Mouse (Mus musculus) lung, postnatal 0 days (tissue): ENCODE measurements around the gene Asphd1. TPM values are rescaled to one million over a fixed set of nuclear protein-coding genes. Genes with fewer than 3 reads are reported as not detected.

Experiments used
- ATAC-seq: fragments of 200-750 bp; cut with Nextera tagmentation; 2 replicates; pipeline ENCODE4 v1.8.0; 2017; ENCODE audit warnings: moderate library complexity
- DNase-seq: peaks from one replicate; pipeline ENCODE4 v3.0.0-alpha.2; 2016; ENCODE audit warnings: low spot score
- H3K27ac ChIP-seq: fragments of 300-500 bp; sonication (generic); 2 replicates; pipeline ENCODE4 v1.5.1; 2014; ENCODE audit warnings: antibody characterized with exemption, mild to moderate bottlenecking, low read length, mixed read lengths
- H3K27me3 ChIP-seq: fragments of 300-500 bp; sonication (generic); replicated peaks from 2 replicates; pipeline ENCODE4 v1.6.1; 2014; ENCODE audit warnings: low read length, mixed read lengths; ENCODE audit not compliant: insufficient read depth
- H3K36me3 ChIP-seq: fragments of 300-500 bp; sonication (generic); 2 replicates; pipeline ENCODE4 v1.6.1; 2014; ENCODE audit warnings: low read length, mixed read lengths; ENCODE audit not compliant: insufficient read depth
- H3K4me1 ChIP-seq: fragments of 300-500 bp; sonication (generic); 2 replicates; pipeline ENCODE4 v1.6.1; 2014; ENCODE audit warnings: antibody characterized with exemption, low read depth, low read length, mixed read lengths; ENCODE audit not compliant: insufficient read depth
- H3K4me2 ChIP-seq: fragments of 300-500 bp; sonication (generic); replicated peaks from 2 replicates; pipeline ENCODE4 v1.6.1; 2014; ENCODE audit warnings: low read depth, mild to moderate bottlenecking, low read length, moderate library complexity, mixed read lengths
- H3K4me3 ChIP-seq: fragments of 300-500 bp; sonication (generic); 2 replicates; pipeline ENCODE4 v1.5.1; 2014; ENCODE audit warnings: low read depth, low read length
- H3K9ac ChIP-seq: fragments of 300-500 bp; sonication (generic); replicated peaks from 2 replicates; pipeline ENCODE4 v1.6.1; 2014; ENCODE audit warnings: low read depth, mild to moderate bottlenecking
- H3K9me3 ChIP-seq: fragments of 300-500 bp; sonication (generic); 2 replicates; pipeline ENCODE4 v1.6.1; 2016; ENCODE audit warnings: low read length, mixed read lengths
- CTCF ChIP-seq: IDR thresholded peaks from 2 replicates; pipeline ENCODE4 v1.5.1; 2016; ENCODE audit warnings: antibody characterized with exemption, mild to moderate bottlenecking
- EP300 ChIP-seq: IDR thresholded peaks from 2 replicates; pipeline ENCODE4 v1.6.1; 2016; ENCODE audit warnings: antibody characterized with exemption, mild to moderate bottlenecking, control low read depth
- WGBS: fragments of 180-500 bp; shearing (Covaris S2); extraction: QIAGEN DNeasy Blood & Tissue Kit; methylation state at CpG from one replicate; pipeline ENCODE4 v1.1.7; 2014; 5-methylcytosine and 5-hydroxymethylcytosine counted together
- polyA plus RNA-seq: library from polyadenylated mRNA; unstranded; fragments of >200 nt; fragmentation: Nextera tagmentation; extraction: Ambion mirVana; gene quantifications from 2 replicates; pipeline ENCODE4 v1.2.1, GENCODE M21; 2015

Asphd1 gene
- polyA plus RNA-seq, 1 experiment from 2014 or later, result not detected

DNA sequence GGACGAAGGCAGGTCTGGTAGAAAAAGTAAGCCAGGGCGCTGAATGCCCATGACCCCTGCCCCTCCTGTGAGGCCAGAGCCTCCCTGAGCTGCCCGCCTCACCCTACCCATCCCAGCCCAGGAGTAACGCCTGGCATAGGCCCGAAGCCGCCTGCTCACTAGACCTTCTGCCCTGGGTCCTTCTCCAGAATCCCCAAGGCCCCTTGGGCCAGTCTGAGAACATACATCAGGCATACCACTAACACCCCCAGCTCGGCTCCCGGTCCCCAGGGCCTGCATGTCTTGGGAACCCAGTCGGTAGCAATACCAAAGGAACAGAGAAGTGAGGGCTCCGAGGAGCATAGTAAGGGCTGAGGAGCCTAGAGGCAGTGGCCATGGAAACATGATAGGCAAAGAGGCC, 756 bp downstream of the Asphd1 start:
- H3K27me3 ChIP-seq, result peaks cover 13% of the 10 kb centered on the region
- DNase-seq, result no peak
- ATAC-seq, result no peak
- peaks cover 5% of the 10 kb centered on the region; the same call in 1 of the 2 replicates for H3K4me1 ChIP-seq
- no peak overlapping the region for H3K4me3 ChIP-seq
- 78% methylated on average over 9 of the region's 10 CpGs for WGBS
- H3K4me2 ChIP-seq, result no peak overlapping the region
- no peak for TF ChIP-seq CTCF
- TF ChIP-seq EP300, result no peak
- H3K27ac ChIP-seq, result no peak overlapping the region
- H3K9me3 ChIP-seq, result no peaks in the 10 kb centered on the region
- no peaks in the 10 kb centered on the region; the same call in 1 of the 2 replicates for H3K36me3 ChIP-seq
- no peak overlapping the region for H3K9ac ChIP-seq

DNA sequence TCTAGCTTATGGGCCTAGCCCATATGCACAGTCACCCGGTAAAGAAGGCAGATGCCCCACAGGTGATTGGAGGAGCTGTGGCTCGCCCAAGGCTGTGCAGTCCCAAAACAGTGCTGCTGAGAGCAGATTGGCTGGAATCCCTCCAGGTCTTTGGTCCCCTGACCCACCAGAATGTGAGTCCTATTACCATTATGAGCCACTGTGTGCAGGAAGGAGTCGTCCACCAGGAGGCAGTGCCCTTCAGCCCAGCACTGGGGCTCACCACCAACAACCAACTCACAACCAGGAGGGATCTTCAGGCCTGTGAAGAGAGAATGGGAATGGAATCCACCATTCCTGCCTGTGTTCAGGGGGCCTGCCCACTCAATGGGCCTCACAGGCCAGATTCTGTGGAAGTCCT, 2.9 kb downstream of the Asphd1 start:
- peaks cover 13% of the 10 kb centered on the region for H3K27me3 ChIP-seq
- peaks cover 5% of the 10 kb centered on the region; the same call in 1 of the 2 replicates for H3K4me1 ChIP-seq
- H3K9me3 ChIP-seq, result no peaks in the 10 kb centered on the region
- H3K4me2 ChIP-seq, result no peak overlapping the region
- TF ChIP-seq EP300 (no peak), CTCF (peak; percentile 84)
- H3K4me3 ChIP-seq, result no peak overlapping the region
- H3K9ac ChIP-seq, result no peak overlapping the region
- no peak overlapping the region for H3K27ac ChIP-seq
- H3K36me3 ChIP-seq, result no peaks in the 10 kb centered on the region; the same call in 1 of the 2 replicates
- peak; percentile 56 for DNase-seq
- peak; percentile 42; the same call in 1 of the 2 replicates for ATAC-seq
- 42% methylated on average over 3 of the region's 3 CpGs for WGBS

DNA sequence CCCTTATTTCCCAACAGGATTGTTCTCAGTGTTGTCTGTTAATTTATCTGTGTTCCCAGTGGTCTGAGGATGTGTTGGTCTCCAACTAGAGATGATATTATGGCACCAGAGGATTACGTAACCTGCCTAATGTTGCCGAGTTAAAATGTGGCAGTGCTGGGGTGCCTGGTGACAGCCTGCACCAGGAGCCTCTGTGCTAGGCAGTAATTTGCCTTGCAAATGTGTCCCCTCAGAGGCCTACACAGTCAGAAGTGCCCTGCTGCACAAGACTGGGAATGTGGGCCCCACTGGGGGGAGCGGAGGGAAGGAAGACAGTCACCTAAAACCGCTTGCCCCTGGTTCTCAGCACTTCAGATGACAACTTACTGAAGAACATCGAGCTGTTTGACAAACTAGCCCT, 7.6 kb downstream of the Asphd1 start:
- H3K27ac ChIP-seq, result no peak overlapping the region
- H3K9ac ChIP-seq, result no peak overlapping the region
- 74% methylated on average over 5 of the region's 5 CpGs for WGBS
- DNase-seq (no peak), ATAC-seq (no peak)
- H3K27me3 ChIP-seq, result no peaks in the 10 kb centered on the region
- H3K36me3 ChIP-seq, result no peaks in the 10 kb centered on the region; the same call in 1 of the 2 replicates
- H3K4me2 ChIP-seq, result no peak overlapping the region
- H3K4me3 ChIP-seq, result no peak overlapping the region
- H3K9me3 ChIP-seq, result no peaks in the 10 kb centered on the region
- no peak for TF ChIP-seq EP300
- TF ChIP-seq CTCF, result no peak
- no peaks in the 10 kb centered on the region for H3K4me1 ChIP-seq

DNA sequence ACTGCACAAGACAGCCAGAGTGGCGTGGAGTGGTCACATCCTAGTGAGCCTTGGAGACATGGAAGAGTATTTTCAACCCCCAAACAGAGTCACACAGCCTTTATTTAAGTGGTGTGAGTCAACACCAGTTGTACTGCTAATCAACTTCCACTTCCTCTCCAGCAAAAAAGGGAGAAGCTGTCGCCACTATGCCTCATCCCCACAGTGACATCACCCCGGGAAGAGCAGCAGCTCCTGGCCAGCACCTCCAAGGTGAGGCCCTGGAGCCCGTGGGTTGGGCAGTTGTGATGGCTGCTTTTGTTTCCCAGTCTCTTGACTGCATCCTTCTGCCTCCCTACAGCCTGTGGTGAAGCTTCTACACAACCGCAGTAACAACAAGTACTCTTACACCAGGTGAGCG, 8.2 kb downstream of the Asphd1 start:
- 50% methylated on average over 6 of the region's 6 CpGs for WGBS
- H3K4me2 ChIP-seq, result no peak overlapping the region
- no peak overlapping the region for H3K9ac ChIP-seq
- no peaks in the 10 kb centered on the region for H3K4me1 ChIP-seq
- H3K27ac ChIP-seq, result no peak overlapping the region
- H3K36me3 ChIP-seq, result no peaks in the 10 kb centered on the region; the same call in 1 of the 2 replicates
- no peaks in the 10 kb centered on the region for H3K9me3 ChIP-seq
- ATAC-seq (peak; percentile 19), DNase-seq (no peak)
- H3K27me3 ChIP-seq, result no peaks in the 10 kb centered on the region
- TF ChIP-seq CTCF, result no peak
- no peak for TF ChIP-seq EP300
- no peak overlapping the region for H3K4me3 ChIP-seq

DNA sequence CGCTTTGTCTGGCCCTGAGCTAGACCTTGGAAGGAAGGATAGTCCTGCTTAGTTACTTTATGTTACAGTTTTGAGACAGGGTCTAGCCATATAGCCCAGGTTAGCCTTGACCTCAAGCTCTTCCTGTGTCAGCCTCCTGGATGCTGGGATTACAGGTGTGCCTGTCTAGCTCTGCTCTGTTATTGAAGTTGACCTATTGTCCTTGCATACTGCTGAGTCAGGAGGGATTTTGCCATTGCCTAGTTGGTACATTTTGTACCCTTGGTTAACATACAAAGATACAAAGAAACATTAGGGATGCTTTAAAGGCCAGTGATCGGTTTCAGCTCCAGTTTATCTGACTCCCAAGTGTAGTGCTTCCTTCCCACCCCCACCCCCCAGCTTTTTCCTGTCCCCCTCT, 16.7 kb downstream of the Asphd1 start:
- H3K36me3 ChIP-seq, result no peaks in the 10 kb centered on the region
- H3K4me1 ChIP-seq, result peaks cover 8% of the 10 kb centered on the region; the same call in 1 of the 2 replicates
- DNase-seq (no peak), ATAC-seq (no peak)
- H3K27ac ChIP-seq, result no peak overlapping the region
- H3K27me3 ChIP-seq, result no peaks in the 10 kb centered on the region
- no peak for TF ChIP-seq EP300
- no peak for TF ChIP-seq CTCF
- H3K9me3 ChIP-seq, result no peaks in the 10 kb centered on the region
- H3K4me3 ChIP-seq, result no peak overlapping the region
- no peak overlapping the region for H3K9ac ChIP-seq
- H3K4me2 ChIP-seq, result no peak overlapping the region
- 80% methylated on average over 2 of the region's 2 CpGs for WGBS

DNA sequence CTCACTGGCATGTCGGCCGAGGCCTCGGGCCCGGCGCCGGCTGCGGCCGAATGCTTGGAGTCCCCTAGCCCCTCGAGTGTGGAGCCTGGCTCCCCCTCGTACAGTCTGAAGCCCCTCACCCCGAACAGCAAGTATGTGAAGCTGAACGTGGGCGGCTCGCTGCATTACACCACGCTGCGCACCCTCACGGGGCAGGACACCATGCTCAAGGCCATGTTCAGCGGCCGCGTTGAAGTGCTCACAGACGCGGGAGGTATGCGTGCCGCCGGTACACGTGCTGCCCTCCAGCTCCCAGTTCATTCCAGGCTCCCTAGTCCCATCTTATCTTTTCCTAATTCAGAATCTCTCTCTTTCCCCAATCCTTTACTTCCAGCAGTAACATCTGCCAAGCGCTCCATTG, 20.3 kb downstream of the Asphd1 start:
- DNase-seq, result no peak
- peak; percentile 71 for ATAC-seq
- Histone ChIP-seq H3K4me3 (peak overlapping the region; percentile 68), H3K36me3 (no peaks in the 10 kb centered on the region), H3K4me1 (peaks cover 8% of the 10 kb centered on the region; the same call in 1 of the 2 replicates), H3K4me2 (peak overlapping the region; percentile 98), H3K9ac (peak overlapping the region; percentile 62), H3K27ac (peak overlapping the region; percentile 55), H3K9me3 (no peaks in the 10 kb centered on the region), H3K27me3 (no peaks in the 10 kb centered on the region)
- WGBS, result 0% methylated on average over 26 of the region's 27 CpGs
- TF ChIP-seq EP300, result no peak
- no peak for TF ChIP-seq CTCF
